Mouse (Mus musculus) E14TG2a.4 (cell line): ENCODE data around the gene Fam47e.

ENCODE experiments used
- CTCF ChIP-seq: conservative IDR thresholded peaks from 2 replicates; pipeline ENCODE4 v1.5.1; 2014; ENCODE audit warnings: low read length
- NANOG ChIP-seq: IDR thresholded peaks from 2 replicates; pipeline ENCODE4 v1.6.1; 2014; ENCODE audit warnings: borderline replicate concordance, low read length, mixed read lengths

DNA sequence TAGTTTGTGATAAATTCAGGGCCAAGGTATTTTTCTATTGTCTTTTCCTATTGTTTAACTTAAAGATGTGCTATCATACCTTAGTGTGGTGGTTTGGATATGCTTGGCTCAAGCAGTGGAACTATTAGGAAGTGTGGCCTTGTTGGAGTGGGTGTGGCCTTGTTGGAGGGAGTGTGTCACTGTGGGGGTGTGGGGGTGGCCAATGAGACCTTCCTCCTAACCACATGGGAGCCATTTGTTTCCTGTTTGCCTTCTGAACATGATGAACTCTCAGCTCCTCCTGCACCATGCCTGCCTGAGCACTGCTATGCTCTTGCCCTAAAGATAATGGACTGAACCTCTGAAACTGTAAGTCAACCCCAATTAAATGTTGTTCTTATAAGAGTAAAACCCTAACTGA, 43.6 kb upstream of the Fam47e start:
- TF ChIP-seq CTCF: no peak
- no peak for TF ChIP-seq NANOG
